Mouse (Mus musculus) heart, embryonic 15.5 days (tissue): ENCODE data around the gene Macrod1. TPM values are rescaled to one million over a fixed set of nuclear protein-coding genes. Genes with fewer than 3 reads are reported as not detected.

Experiments used
- ATAC-seq: fragments of 200-750 bp; cut with Nextera tagmentation; replicated peaks from 2 replicates; pipeline ENCODE4 v1.8.0; 2017; ENCODE audit warnings: low read depth, moderate TSS enrichment; ENCODE audit not compliant: insufficient number of reproducible peaks, insufficient read depth, low FRiP score
- H3K27ac ChIP-seq: fragments of 300-500 bp; sonication (generic); 2 replicates; pipeline ENCODE4 v1.5.1; 2015; ENCODE audit warnings: mild to moderate bottlenecking, inconsistent platforms
- H3K27me3 ChIP-seq: fragments of 300-500 bp; sonication (generic); 2 replicates; pipeline ENCODE4 v1.6.1; 2015; ENCODE audit warnings: inconsistent platforms
- H3K36me3 ChIP-seq: fragments of 300-500 bp; sonication (generic); 2 replicates; pipeline ENCODE4 v1.6.1; 2015; ENCODE audit warnings: mild to moderate bottlenecking, inconsistent platforms
- H3K4me1 ChIP-seq: fragments of 300-500 bp; sonication (generic); replicated peaks from 2 replicates; pipeline ENCODE4 v1.6.1; 2015; ENCODE audit warnings: inconsistent platforms
- H3K4me2 ChIP-seq: fragments of 300-500 bp; sonication (generic); 2 replicates; pipeline ENCODE4 v1.6.1; 2015; ENCODE audit warnings: inconsistent platforms, mild to moderate bottlenecking, moderate library complexity
- H3K4me3 ChIP-seq: fragments of 300-500 bp; sonication (generic); 2 replicates; pipeline ENCODE4 v1.5.1; 2015; ENCODE audit warnings: mild to moderate bottlenecking, inconsistent platforms
- H3K9ac ChIP-seq: fragments of 300-500 bp; sonication (generic); 2 replicates; pipeline ENCODE4 v1.6.1; 2015; ENCODE audit warnings: mild to moderate bottlenecking, inconsistent platforms
- H3K9me3 ChIP-seq: fragments of 300-500 bp; sonication (generic); replicated peaks from 2 replicates; pipeline ENCODE4 v1.6.1; 2016; ENCODE audit warnings: inconsistent platforms
- WGBS: fragments of 180-500 bp; shearing (Covaris S2); methylation state at CpG from one replicate; pipeline ENCODE4 v1.1.7; 2015; ENCODE audit warnings: mixed read lengths; 5-methylcytosine and 5-hydroxymethylcytosine counted together
- polyA plus RNA-seq: library from polyadenylated mRNA; unstranded; fragments of >200 nt; fragmentation: Nextera tagmentation; extraction: Ambion mirVana; gene quantifications from 2 replicates; pipeline ENCODE4 v1.2.1, GENCODE M21; 2015

Macrod1 gene
- 49.1 and 57.6 TPM in 2 replicates for polyA plus RNA-seq

DNA sequence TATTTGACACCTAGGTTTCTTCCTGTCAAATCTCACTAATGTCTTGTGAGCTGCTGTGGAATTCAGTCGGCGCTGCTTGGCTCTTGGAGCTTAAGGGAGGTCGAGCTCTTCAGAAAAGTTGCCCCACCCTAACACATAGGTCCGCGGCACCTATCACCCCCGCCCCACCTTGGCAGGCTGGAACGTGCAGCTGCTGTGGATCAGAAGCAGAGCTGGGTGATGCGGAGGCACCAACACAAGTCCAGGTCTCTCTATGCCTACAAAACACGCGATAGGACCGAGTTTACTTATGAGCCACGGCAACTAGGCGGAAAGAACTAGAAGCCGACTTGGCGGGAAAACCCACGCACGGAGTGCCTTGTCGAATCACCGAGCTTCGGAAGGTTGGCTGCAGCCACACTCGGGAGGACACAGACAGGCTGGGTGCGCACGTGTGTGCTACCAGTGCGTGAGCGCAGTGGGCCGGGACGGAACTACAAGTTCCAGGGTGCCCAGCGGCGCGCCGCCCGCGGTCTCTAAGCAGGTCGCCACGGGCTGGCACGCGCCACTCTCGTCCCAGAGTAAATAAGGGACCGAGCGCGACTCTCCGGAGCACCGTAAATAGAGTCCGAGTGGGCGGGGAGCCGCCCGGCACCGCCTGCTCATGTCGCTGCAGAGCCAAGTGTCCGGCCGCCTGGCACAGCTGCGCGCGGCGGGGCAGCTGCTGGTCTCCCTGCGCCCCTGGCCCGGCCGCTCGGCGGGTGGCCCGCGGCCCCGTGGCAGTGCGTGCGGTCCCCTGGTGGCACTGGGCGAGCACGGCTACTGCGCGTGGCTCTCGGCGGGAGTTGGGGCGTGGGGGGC is at the start of gene Macrod1:
Macrod1 (plus strand) TSS at position 563 of the 840 bp plus-strand sequence.
- peak; percentile 58 for ATAC-seq
- Histone ChIP-seq H3K27me3 (no peaks in the 10 kb centered on the region), H3K9me3 (no peaks in the 10 kb centered on the region), H3K4me2 (peak within 1 kb of the TSS; percentile 99), H3K36me3 (no peaks in the 10 kb centered on the region), H3K27ac (peak within 1 kb of the TSS; percentile 92), H3K9ac (peak within 1 kb of the TSS; percentile 76), H3K4me1 (peaks cover 37% of the 10 kb centered on the region), H3K4me3 (peak within 1 kb of the TSS; percentile 74)
- 1% methylated on average over 70 of the region's 72 CpGs for WGBS

DNA sequence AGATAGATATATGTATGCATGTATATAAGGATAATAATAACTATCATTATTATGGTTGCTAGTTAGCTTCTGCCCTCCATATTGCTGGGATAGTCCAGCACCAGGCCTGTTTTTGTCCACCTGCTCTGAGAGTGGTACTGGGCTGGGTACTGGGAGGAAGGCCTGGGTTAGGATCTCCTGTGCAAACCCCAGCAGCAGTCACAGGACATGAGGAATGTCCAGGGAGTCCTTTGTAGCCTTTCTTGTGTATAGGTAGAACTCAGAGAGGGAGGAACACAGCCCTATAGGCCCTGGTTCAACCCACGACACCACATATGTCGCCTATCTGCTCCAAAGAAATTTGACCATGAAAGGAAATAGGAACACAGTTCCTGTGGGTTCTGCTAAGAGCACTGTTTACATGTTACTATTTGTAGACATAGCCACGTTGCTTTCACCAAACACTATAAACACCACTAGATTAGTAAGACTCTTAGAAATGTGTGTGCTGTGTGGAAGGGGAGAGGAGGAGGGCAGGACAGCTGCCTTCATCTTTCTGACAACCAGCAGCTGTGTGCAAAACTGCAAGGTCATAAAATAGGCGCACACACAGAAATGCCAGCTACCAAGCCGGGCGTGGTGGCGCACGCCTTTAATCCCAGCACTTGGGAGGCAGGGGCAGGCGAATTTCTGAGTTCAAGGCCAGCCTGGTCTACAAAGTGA is 49.6 kb upstream of the Macrod1 start:
- H3K27me3 ChIP-seq: no peaks in the 10 kb centered on the region
- H3K4me1 ChIP-seq: peaks cover 8% of the 10 kb centered on the region
- H3K36me3 ChIP-seq: no peaks in the 10 kb centered on the region
- no peak overlapping the region for H3K27ac ChIP-seq
- no peaks in the 10 kb centered on the region for H3K9me3 ChIP-seq
- no peak overlapping the region for H3K4me2 ChIP-seq
- no peak overlapping the region for H3K9ac ChIP-seq
- no peak overlapping the region for H3K4me3 ChIP-seq
- WGBS: 79% methylated on average over 9 of the region's 9 CpGs
- no peak for ATAC-seq

DNA sequence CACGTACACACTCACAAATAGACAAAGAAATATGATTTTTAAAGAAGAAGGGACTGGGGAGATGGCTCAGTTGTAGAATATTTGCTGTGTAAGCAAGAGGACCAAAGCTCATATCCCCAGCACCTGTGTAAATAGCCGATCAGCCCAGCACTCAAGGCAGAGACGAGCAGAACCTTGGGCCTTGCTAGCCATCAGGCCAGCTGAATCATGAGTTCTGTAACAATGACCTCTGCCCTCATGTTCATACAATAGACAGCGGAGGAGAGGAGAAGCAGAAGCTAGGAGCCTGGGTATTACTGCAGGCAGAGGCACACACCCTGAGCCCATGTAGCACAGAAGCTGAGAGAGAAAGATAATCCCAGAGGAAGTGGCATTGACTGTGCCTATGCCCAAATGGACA is 44.2 kb upstream of the Macrod1 start:
- 84% methylated on average over 4 of the region's 4 CpGs for WGBS
- no peak overlapping the region for H3K4me2 ChIP-seq
- no peak overlapping the region for H3K9ac ChIP-seq
- no peaks in the 10 kb centered on the region for H3K4me1 ChIP-seq
- no peak overlapping the region for H3K4me3 ChIP-seq
- H3K27ac ChIP-seq: no peak overlapping the region
- ATAC-seq: no peak
- H3K27me3 ChIP-seq: no peaks in the 10 kb centered on the region
- no peaks in the 10 kb centered on the region for H3K36me3 ChIP-seq
- H3K9me3 ChIP-seq: no peaks in the 10 kb centered on the region

DNA sequence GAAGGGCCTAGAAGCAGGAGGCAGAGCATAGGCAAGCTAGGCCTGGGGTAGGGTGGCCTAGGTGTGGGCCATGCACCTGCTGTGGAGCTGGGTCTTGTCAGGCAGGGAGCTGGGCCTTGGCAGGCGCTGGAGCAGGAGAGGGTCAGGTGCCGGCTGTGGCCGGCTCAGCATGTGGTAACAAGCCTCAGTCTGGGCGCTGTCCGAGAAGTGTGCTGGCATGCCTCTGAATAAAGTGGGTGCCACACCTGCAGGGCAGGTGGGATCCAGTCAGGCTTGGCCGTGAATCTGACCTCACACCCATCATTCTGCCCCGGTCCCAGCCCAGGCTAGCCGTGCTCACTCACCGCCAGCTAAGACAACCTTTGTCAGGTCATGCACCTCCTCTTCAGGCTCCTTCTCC is 42.6 kb upstream of the Macrod1 start:
- Histone ChIP-seq H3K9ac (no peak overlapping the region), H3K9me3 (no peaks in the 10 kb centered on the region), H3K4me1 (peaks cover 3% of the 10 kb centered on the region), H3K36me3 (no peaks in the 10 kb centered on the region), H3K27ac (no peak overlapping the region), H3K4me2 (no peak overlapping the region), H3K4me3 (no peak overlapping the region), H3K27me3 (no peaks in the 10 kb centered on the region)
- 89% methylated on average over 9 of the region's 9 CpGs for WGBS
- ATAC-seq: no peak

- no peak overlapping the region for H3K4me3 ChIP-seq
- no peak for ATAC-seq
- no peaks in the 10 kb centered on the region for H3K27me3 ChIP-seq
- peaks cover 1% of the 10 kb centered on the region; the same call in 1 of the 2 replicates for H3K36me3 ChIP-seq
- peaks cover 7% of the 10 kb centered on the region for H3K4me1 ChIP-seq
- no peak overlapping the region for H3K27ac ChIP-seq
- H3K9me3 ChIP-seq: no peaks in the 10 kb centered on the region
- no peak overlapping the region for H3K9ac ChIP-seq
- no peak overlapping the region for H3K4me2 ChIP-seq
- WGBS: 84% methylated on average over 20 of the region's 20 CpGs
Observed at GRCm38 (mm10) chr19:7014481-7015135, 42.0 kb upstream of the Macrod1 start.

- WGBS: 56% methylated on average over 12 of the region's 12 CpGs
- Histone ChIP-seq H3K9ac (no peak overlapping the region), H3K4me3 (peak overlapping the region; percentile 20), H3K27me3 (no peaks in the 10 kb centered on the region), H3K36me3 (peaks cover 33% of the 10 kb centered on the region), H3K4me1 (peaks cover 10% of the 10 kb centered on the region), H3K27ac (peak overlapping the region; percentile 60), H3K4me2 (peak overlapping the region; percentile 23; the same call in 1 of the 2 replicates), H3K9me3 (no peaks in the 10 kb centered on the region)
- no peak for ATAC-seq
Observed at GRCm38 (mm10) chr19:7017541-7018457, 38.8 kb upstream of the Macrod1 start.

- no peak overlapping the region for H3K9ac ChIP-seq
- no peaks in the 10 kb centered on the region for H3K27me3 ChIP-seq
- peaks cover 40% of the 10 kb centered on the region for H3K36me3 ChIP-seq
- peak overlapping the region; percentile 20 for H3K4me3 ChIP-seq
- H3K4me1 ChIP-seq: peaks cover 10% of the 10 kb centered on the region
- WGBS: 80% methylated on average over 11 of the region's 11 CpGs
- ATAC-seq: no peak
- peak overlapping the region; percentile 60 for H3K27ac ChIP-seq
- no peaks in the 10 kb centered on the region for H3K9me3 ChIP-seq
- peak overlapping the region; percentile 23; the same call in 1 of the 2 replicates for H3K4me2 ChIP-seq
Observed at GRCm38 (mm10) chr19:7018546-7018945, 38.1 kb upstream of the Macrod1 start.

- Histone ChIP-seq H3K9ac (no peak within 1 kb of the TSS), H3K27ac (peak within 1 kb of the TSS; percentile 60), H3K4me2 (peak within 1 kb of the TSS; percentile 23; the same call in 1 of the 2 replicates), H3K9me3 (no peaks in the 10 kb centered on the region), H3K4me3 (peak within 1 kb of the TSS; percentile 20), H3K36me3 (peaks cover 45% of the 10 kb centered on the region), H3K4me1 (peaks cover 10% of the 10 kb centered on the region), H3K27me3 (no peaks in the 10 kb centered on the region)
- whole genome bisulfite sequencing: 58% methylated on average over 5 of the region's 5 CpGs
- peak; percentile 53; the same call in 1 of the 2 replicates for ATAC-seq
Observed at GRCm38 (mm10) chr19:7019191-7019590, 37.4 kb upstream of the Macrod1 start, which contains the start of gene Fermt3. Fermt3 (minus strand) TSS chr19:7019469.

- H3K36me3 ChIP-seq: peaks cover 56% of the 10 kb centered on the region
- peak; percentile 18; the same call in 1 of the 2 replicates for ATAC-seq
- H3K27ac ChIP-seq: peak overlapping the region; percentile 60
Observed at GRCm38 (mm10) chr19:7020224-7020641, 36.4 kb upstream of the Macrod1 start.

GRCm38 (mm10) chr19:7029531-7029930 is 27.1 kb upstream of the Macrod1 start:
- no peak for ATAC-seq
- 93% methylated on average over 5 of the region's 5 CpGs for WGBS
- Histone ChIP-seq H3K27me3 (no peaks in the 10 kb centered on the region), H3K27ac (no peak overlapping the region), H3K36me3 (peaks cover 91% of the 10 kb centered on the region), H3K9ac (no peak overlapping the region), H3K4me3 (no peak overlapping the region), H3K9me3 (no peaks in the 10 kb centered on the region), H3K4me2 (no peak overlapping the region), H3K4me1 (no peaks in the 10 kb centered on the region)

More at GRCm38 (mm10) chr19:7020224-7020641, 36.4 kb upstream of the Macrod1 start:
- Histone ChIP-seq H3K4me1 (peaks cover 10% of the 10 kb centered on the region), H3K9ac (no peak overlapping the region), H3K4me3 (no peak overlapping the region), H3K4me2 (no peak overlapping the region), H3K9me3 (no peaks in the 10 kb centered on the region), H3K27me3 (no peaks in the 10 kb centered on the region)
- WGBS: 42% methylated on average over 3 of the region's 3 CpGs
